Mouse (Mus musculus) hindbrain, embryonic 13.5 days (tissue): ENCODE data around the gene Hs3st4. TPM values are rescaled to one million over a fixed set of nuclear protein-coding genes. Genes with fewer than 3 reads are reported as not detected.

Source experiments
- ATAC-seq: fragments of 200-750 bp; cut with Nextera tagmentation; 2 replicates; pipeline ENCODE4 v1.8.0; 2017; ENCODE audit warnings: moderate TSS enrichment; ENCODE audit not compliant: low FRiP score
- H3K27ac ChIP-seq: fragments of 300-500 bp; sonication (generic); 2 replicates; pipeline ENCODE4 v1.5.1; 2015; ENCODE audit warnings: inconsistent platforms, mild to moderate bottlenecking, moderate library complexity
- H3K27me3 ChIP-seq: fragments of 300-500 bp; sonication (generic); 2 replicates; pipeline ENCODE4 v1.6.1; 2015; ENCODE audit warnings: mild to moderate bottlenecking, inconsistent platforms
- H3K36me3 ChIP-seq: fragments of 300-500 bp; sonication (generic); 2 replicates; pipeline ENCODE4 v1.6.1; 2015; ENCODE audit warnings: mild to moderate bottlenecking, inconsistent platforms
- H3K4me1 ChIP-seq: fragments of 300-500 bp; sonication (generic); replicated peaks from 2 replicates; pipeline ENCODE4 v1.6.1; 2015; ENCODE audit warnings: inconsistent platforms
- H3K4me2 ChIP-seq: fragments of 300-500 bp; sonication (generic); 2 replicates; pipeline ENCODE4 v1.6.1; 2015; ENCODE audit warnings: inconsistent platforms, mild to moderate bottlenecking, moderate library complexity
- H3K4me3 ChIP-seq: fragments of 300-500 bp; sonication (generic); 2 replicates; pipeline ENCODE4 v1.5.1; 2015; ENCODE audit warnings: mild to moderate bottlenecking, inconsistent platforms
- H3K9ac ChIP-seq: fragments of 300-500 bp; sonication (generic); 2 replicates; pipeline ENCODE4 v1.6.1; 2015; ENCODE audit warnings: mild to moderate bottlenecking, inconsistent platforms
- H3K9me3 ChIP-seq: fragments of 300-500 bp; sonication (generic); 2 replicates; pipeline ENCODE4 v1.6.1; 2016; ENCODE audit warnings: inconsistent platforms
- WGBS: fragments of 180-500 bp; shearing (Covaris S2); methylation state at CpG from one replicate; pipeline ENCODE4 v1.1.7; 2015; 5-methylcytosine and 5-hydroxymethylcytosine counted together
- polyA plus RNA-seq: library from polyadenylated mRNA; unstranded; fragments of >200 nt; fragmentation: Nextera tagmentation; extraction: Ambion mirVana; gene quantifications from 2 replicates; pipeline ENCODE4 v1.2.1, GENCODE M21; 2015

The Hs3st4 gene
- polyA plus RNA-seq, 1 experiment from 2014 or later, result 4.5 TPM

DNA sequence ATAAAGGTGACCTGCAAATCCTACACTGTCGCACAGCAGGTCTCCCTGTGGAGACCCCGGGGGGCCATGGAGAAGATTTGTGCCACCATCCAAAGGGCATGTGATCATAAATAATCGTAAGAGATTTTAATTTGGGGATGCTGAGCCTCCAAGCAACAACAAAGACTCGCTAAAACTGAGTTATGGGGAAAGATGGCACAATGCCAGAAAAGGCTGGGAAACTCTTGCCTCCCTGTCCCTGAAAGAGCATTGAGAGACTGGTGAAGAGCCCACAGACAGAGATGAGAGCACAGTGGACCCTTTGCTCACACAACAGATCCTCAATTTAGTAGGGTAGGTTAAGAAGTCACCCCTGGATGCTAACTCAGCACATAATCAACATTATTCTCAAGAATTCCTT is 377.2 kb downstream of the Hs3st4 start:
- Histone ChIP-seq H3K4me2 (no peak overlapping the region), H3K27ac (no peak overlapping the region), H3K9me3 (no peaks in the 10 kb centered on the region), H3K9ac (no peak overlapping the region), H3K4me1 (no peaks in the 10 kb centered on the region), H3K4me3 (no peak overlapping the region), H3K27me3 (no peaks in the 10 kb centered on the region), H3K36me3 (no peaks in the 10 kb centered on the region)
- ATAC-seq, result no peak
- WGBS, result 72% methylated on average over 4 of the region's 4 CpGs

DNA sequence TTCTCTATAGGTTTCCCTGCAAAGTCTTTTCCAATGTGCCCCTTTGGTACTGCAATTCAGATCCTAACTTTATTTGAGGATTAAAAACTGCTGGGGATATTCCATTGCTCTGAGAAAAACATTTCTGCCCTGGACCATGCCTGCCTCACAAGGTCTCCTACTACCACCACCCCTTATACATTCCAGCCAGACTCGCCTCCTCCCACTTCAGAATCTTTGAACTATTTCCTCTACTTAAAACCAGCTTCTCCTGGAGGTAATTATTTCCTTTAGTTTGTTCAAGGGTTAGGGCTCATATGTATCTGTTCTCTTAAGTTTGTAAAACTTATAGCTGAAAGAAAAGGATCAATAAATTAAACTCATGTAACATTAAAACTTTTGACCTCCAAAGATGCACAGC is 389.6 kb downstream of the Hs3st4 start:
- 70% methylated on average over 1 of the region's 1 CpGs for WGBS
- Histone ChIP-seq H3K4me3 (no peak overlapping the region), H3K27ac (no peak overlapping the region), H3K36me3 (no peaks in the 10 kb centered on the region), H3K9ac (no peak overlapping the region), H3K9me3 (no peaks in the 10 kb centered on the region), H3K4me1 (no peaks in the 10 kb centered on the region), H3K4me2 (no peak overlapping the region), H3K27me3 (0 out of 2 replicates have a peak, but pooled peaks cover 2% of the 10 kb centered on the region)
- ATAC-seq, result no peak

GRCm38 (mm10) chr7:124372697-124373096 is 390.0 kb downstream of the Hs3st4 start:
- H3K9ac ChIP-seq, result no peak overlapping the region
- no peaks in the 10 kb centered on the region for H3K9me3 ChIP-seq
- 0 out of 2 replicates have a peak, but pooled peaks cover under 1% of the 10 kb centered on the region for H3K27me3 ChIP-seq
- no peak overlapping the region for H3K27ac ChIP-seq
- H3K4me3 ChIP-seq, result no peak overlapping the region
- no peak for ATAC-seq
- WGBS, result 86% methylated on average over 2 of the region's 2 CpGs
- no peaks in the 10 kb centered on the region for H3K4me1 ChIP-seq
- H3K4me2 ChIP-seq, result no peak overlapping the region
- H3K36me3 ChIP-seq, result no peaks in the 10 kb centered on the region

GRCm38 (mm10) chr7:124383489-124383888 is 400.8 kb downstream of the Hs3st4 start:
- ATAC-seq, result no peak
- H3K4me1 ChIP-seq, result peaks cover 4% of the 10 kb centered on the region; the same call in 1 of the 2 replicates
- no peak overlapping the region for H3K4me2 ChIP-seq
- no peaks in the 10 kb centered on the region for H3K9me3 ChIP-seq
- no peak overlapping the region for H3K9ac ChIP-seq
- H3K27me3 ChIP-seq, result no peaks in the 10 kb centered on the region; the same call in 1 of the 2 replicates
- H3K4me3 ChIP-seq, result no peak overlapping the region
- no peak overlapping the region for H3K27ac ChIP-seq
- H3K36me3 ChIP-seq, result no peaks in the 10 kb centered on the region
- 24% methylated on average over 4 of the region's 4 CpGs for WGBS

GRCm38 (mm10) chr7:124399184-124399583 is 416.5 kb downstream of the Hs3st4 start:
- H3K4me2 ChIP-seq, result no peak overlapping the region
- H3K9ac ChIP-seq, result no peak overlapping the region
- no peak overlapping the region for H3K4me3 ChIP-seq
- H3K27me3 ChIP-seq, result no peaks in the 10 kb centered on the region
- no peak for ATAC-seq
- no peaks in the 10 kb centered on the region for H3K4me1 ChIP-seq
- no peaks in the 10 kb centered on the region for H3K36me3 ChIP-seq
- H3K27ac ChIP-seq, result no peak overlapping the region
- H3K9me3 ChIP-seq, result no peaks in the 10 kb centered on the region

DNA sequence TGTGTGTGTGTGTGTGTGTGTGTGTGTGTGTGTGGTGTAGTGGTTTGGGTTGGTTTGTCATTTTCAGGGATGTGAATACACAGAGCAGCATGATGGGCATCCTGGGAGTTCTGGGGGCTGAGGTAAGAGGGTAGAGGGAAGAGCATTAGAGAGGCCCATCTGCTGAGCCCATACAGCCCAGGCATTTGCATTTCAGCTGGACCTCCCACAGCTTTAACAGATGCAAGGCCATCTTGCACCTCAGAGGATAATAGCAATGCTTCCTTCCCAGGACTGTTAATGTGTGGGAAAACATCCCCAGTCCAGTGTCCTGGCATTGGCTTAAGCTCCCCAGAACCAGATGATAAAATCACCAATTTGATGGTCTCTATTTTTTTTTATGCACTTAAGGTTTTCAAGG is 444.3 kb downstream of the Hs3st4 start:
- 0 out of 2 replicates have a peak, but pooled peaks cover 2% of the 10 kb centered on the region for H3K27me3 ChIP-seq
- no peaks in the 10 kb centered on the region for H3K36me3 ChIP-seq
- no peak for ATAC-seq
- no peak overlapping the region for H3K27ac ChIP-seq
- no peak overlapping the region for H3K4me3 ChIP-seq
- H3K9ac ChIP-seq, result no peak overlapping the region
- H3K4me1 ChIP-seq, result no peaks in the 10 kb centered on the region
- no peak overlapping the region for H3K4me2 ChIP-seq
- H3K9me3 ChIP-seq, result no peaks in the 10 kb centered on the region
